Mouse (Mus musculus): ENCODE data around the gene Shc4. TPM values are rescaled to one million over a fixed set of nuclear protein-coding genes. Genes with fewer than 3 reads are reported as not detected.

Gene Shc4
- polyA plus RNA-seq, 1 experiment from 2014 or later: 0.26 TPM

DNA sequence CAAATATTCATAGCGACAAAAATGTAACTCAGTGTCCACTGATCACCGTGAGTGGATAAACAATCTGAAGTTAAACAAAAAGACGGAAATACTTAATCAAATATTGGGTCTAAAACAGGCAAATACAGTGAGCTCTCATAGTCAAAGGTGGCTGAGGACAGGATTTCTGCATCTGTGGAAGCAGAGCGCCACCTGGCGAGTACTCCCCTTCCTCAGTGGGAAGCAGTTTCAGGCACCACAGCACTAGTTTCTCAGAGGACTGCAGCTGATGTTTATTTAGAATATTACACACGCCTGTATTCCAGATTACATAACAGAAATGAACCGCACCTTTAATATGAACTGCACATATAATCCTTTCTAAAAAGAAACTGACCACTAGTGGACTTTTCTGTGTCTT lies 119.3 kb downstream of the Shc4 start:
- ATAC-seq (no peak), DNase-seq (peak; percentile 56)
- TF ChIP-seq CTCF (IDR thresholded peaks at IDR 0.05; ENCODE audit: low read depth): peak; percentile 75
- TF ChIP-seq EP300 (IDR thresholded peaks at IDR 0.05; ENCODE audit: low read depth): no peak
- Histone ChIP-seq H3K4me3 (ENCODE audit: low read depth, low read length) (no peak overlapping the region), H3K27ac (ENCODE audit: low read depth) (no peak overlapping the region), H3K4me2 (ENCODE audit: low read depth, low read length) (no peak overlapping the region), H3K9ac (replicated peaks) (no peak overlapping the region), H3K4me1 (ENCODE audit: insufficient read depth) (no peaks in the 10 kb centered on the region), H3K9me3 (ENCODE audit: low read length) (no peaks in the 10 kb centered on the region), H3K27me3 (ENCODE audit: insufficient read depth, low read length) (no peaks in the 10 kb centered on the region), H3K36me3 (replicated peaks; ENCODE audit: insufficient read depth, low read length) (peaks cover 52% of the 10 kb centered on the region)
- 66% methylated on average over 7 of the region's 7 CpGs for WGBS (ENCODE audit: insufficient replicate concordance)

DNA sequence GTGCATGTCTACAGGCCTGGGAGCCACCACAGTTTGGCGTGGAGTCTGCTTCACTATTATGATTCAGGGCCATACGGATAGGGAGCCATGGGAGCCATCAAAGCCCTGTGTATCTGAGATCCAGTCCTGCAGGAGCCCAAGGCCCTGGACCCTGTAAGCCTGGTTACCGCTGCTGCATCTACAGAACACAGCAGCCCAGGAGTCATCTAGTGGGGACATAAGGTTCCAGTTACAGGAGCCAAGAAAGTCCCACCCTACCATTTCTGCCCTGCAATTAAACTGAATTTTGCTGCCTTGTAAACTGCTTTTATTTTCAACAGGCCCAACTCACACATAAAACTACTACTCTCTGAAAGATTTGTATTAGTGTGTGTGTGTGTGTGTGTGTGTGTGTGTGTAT lies 121.0 kb downstream of the Shc4 start:
- Histone ChIP-seq H3K9me3 (ENCODE audit: low read length) (no peaks in the 10 kb centered on the region), H3K4me3 (ENCODE audit: low read depth, low read length) (no peak overlapping the region), H3K4me1 (ENCODE audit: insufficient read depth) (no peaks in the 10 kb centered on the region), H3K36me3 (replicated peaks; ENCODE audit: insufficient read depth, low read length) (peaks cover 54% of the 10 kb centered on the region), H3K27ac (ENCODE audit: low read depth) (no peak overlapping the region), H3K9ac (replicated peaks) (no peak overlapping the region), H3K27me3 (ENCODE audit: insufficient read depth, low read length) (no peaks in the 10 kb centered on the region), H3K4me2 (ENCODE audit: low read depth, low read length) (no peak overlapping the region)
- ATAC-seq (no peak), DNase-seq (no peak)
- 93% methylated on average over 3 of the region's 3 CpGs for WGBS (ENCODE audit: insufficient replicate concordance)
- TF ChIP-seq EP300 (IDR thresholded peaks at IDR 0.05; ENCODE audit: low read depth) (no peak), CTCF (IDR thresholded peaks at IDR 0.05; ENCODE audit: low read depth) (no peak)

DNA sequence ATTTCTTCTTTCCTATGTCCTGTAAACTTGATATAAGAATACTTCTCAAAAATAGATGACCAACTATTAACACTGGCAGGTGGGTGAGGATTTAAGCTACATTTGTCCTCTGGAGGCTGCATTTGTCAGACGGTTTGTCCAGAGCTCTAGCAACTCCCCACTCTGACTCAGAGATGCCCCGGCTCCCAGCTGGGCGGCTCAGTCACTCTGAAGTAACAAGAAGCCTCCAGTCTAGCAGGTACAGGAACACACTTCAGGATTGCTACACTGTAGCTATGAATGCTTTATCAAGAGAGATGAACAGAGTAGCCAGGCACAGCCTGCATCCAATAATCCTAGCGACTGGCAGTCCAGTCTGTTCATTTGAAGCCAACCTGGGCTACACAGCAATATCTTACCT lies 125.0 kb downstream of the Shc4 start:
- no peaks in the 10 kb centered on the region for H3K4me1 ChIP-seq (ENCODE audit: insufficient read depth)
- no peak overlapping the region for H3K4me2 ChIP-seq (ENCODE audit: low read depth, low read length)
- peaks cover 64% of the 10 kb centered on the region for H3K36me3 ChIP-seq (replicated peaks; ENCODE audit: insufficient read depth, low read length)
- ATAC-seq (no peak), DNase-seq (no peak)
- TF ChIP-seq EP300 (IDR thresholded peaks at IDR 0.05; ENCODE audit: low read depth): no peak
- no peak for TF ChIP-seq CTCF (IDR thresholded peaks at IDR 0.05; ENCODE audit: low read depth)
- H3K27me3 ChIP-seq (ENCODE audit: insufficient read depth, low read length): no peaks in the 10 kb centered on the region
- H3K9ac ChIP-seq (replicated peaks): no peak overlapping the region
- 85% methylated on average over 4 of the region's 4 CpGs for WGBS (ENCODE audit: insufficient replicate concordance)
- H3K27ac ChIP-seq (ENCODE audit: low read depth): no peak overlapping the region
- no peaks in the 10 kb centered on the region for H3K9me3 ChIP-seq (ENCODE audit: low read length)
- H3K4me3 ChIP-seq (ENCODE audit: low read depth, low read length): no peak overlapping the region

DNA sequence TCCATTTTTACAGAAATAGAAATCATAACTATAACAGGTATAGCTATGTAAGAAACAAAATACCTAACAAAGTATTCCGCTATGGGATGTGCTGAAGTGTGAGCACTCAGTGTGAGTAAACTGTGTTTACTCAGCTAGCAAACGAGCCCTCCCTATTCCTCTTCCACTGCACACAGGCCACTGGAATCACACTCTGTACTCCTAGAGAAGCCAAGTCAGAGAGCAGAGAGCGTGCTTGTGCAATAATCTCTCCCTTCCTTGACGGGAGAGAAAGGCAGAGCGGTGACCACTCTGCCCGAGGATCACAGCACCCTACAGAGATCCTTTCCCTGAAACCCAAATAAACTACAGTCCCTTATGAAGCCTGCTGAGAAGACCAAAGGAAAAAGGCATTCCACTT lies 125.7 kb downstream of the Shc4 start:
- H3K9ac ChIP-seq (replicated peaks): no peak overlapping the region
- no peak for DNase-seq
- H3K4me2 ChIP-seq (ENCODE audit: low read depth, low read length): no peak overlapping the region
- H3K36me3 ChIP-seq (replicated peaks; ENCODE audit: insufficient read depth, low read length): peaks cover 66% of the 10 kb centered on the region
- no peak for TF ChIP-seq CTCF (IDR thresholded peaks at IDR 0.05; ENCODE audit: low read depth)
- no peak for TF ChIP-seq EP300 (IDR thresholded peaks at IDR 0.05; ENCODE audit: low read depth)
- no peak overlapping the region for H3K4me3 ChIP-seq (ENCODE audit: low read depth, low read length)
- H3K27me3 ChIP-seq (ENCODE audit: insufficient read depth, low read length): no peaks in the 10 kb centered on the region
- 76% methylated on average over 6 of the region's 6 CpGs for WGBS (ENCODE audit: insufficient replicate concordance)
- H3K27ac ChIP-seq (ENCODE audit: low read depth): no peak overlapping the region
- no peaks in the 10 kb centered on the region for H3K9me3 ChIP-seq (ENCODE audit: low read length)
- ATAC-seq: no peak
- H3K4me1 ChIP-seq (ENCODE audit: insufficient read depth): no peaks in the 10 kb centered on the region

DNA sequence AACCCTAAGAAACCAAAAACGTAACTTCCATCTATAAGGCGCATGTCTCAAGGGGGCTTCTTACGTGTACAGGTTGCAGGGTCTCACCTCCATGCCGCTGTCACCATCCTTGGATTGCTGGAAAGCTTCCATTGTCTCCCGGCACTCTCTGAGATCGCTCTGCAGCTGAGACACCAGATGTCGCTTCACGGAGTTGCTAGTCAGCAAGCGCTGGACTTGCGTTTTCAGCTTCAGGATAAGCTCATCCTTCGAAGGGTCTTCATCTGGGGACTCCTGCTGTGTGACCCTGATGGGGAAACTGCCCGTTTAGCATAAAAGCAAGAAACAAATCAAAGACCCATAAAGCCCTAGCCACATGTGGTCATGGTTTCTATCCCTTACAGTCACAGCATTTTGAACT lies 129.2 kb downstream of the Shc4 start:
- no peak for ATAC-seq
- H3K4me2 ChIP-seq (ENCODE audit: low read depth, low read length): no peak overlapping the region
- peaks cover 58% of the 10 kb centered on the region for H3K36me3 ChIP-seq (replicated peaks; ENCODE audit: insufficient read depth, low read length)
- no peak for DNase-seq
- no peak overlapping the region for H3K9ac ChIP-seq (replicated peaks)
- no peaks in the 10 kb centered on the region for H3K27me3 ChIP-seq (ENCODE audit: insufficient read depth, low read length)
- H3K4me3 ChIP-seq (ENCODE audit: low read depth, low read length): no peak overlapping the region
- H3K9me3 ChIP-seq (ENCODE audit: low read length): no peaks in the 10 kb centered on the region
- H3K4me1 ChIP-seq (ENCODE audit: insufficient read depth): no peaks in the 10 kb centered on the region
- no peak for TF ChIP-seq CTCF (IDR thresholded peaks at IDR 0.05; ENCODE audit: low read depth)
- TF ChIP-seq EP300 (IDR thresholded peaks at IDR 0.05; ENCODE audit: low read depth): no peak
- H3K27ac ChIP-seq (ENCODE audit: low read depth): no peak overlapping the region
- 95% methylated on average over 12 of the region's 12 CpGs for WGBS (ENCODE audit: insufficient replicate concordance)

DNA sequence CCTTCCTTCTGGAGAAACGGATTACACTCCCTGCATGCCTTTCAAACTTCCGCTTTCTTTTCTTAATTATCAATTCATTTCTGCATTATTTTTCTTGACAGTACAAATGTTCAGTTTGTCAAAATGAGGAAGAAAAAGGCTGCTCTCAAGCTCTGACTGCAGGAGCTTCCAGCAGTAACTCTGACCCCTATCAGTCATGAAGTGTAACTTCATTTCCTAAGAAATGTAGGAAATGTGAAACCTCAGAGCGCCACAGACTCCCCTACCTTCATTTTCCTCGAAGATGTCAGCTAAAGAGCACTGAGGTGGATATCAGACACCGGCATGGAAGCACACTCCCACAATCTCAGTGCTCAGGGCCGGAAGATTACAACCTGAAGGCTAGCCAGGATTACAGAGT lies 129.9 kb downstream of the Shc4 start:
- Histone ChIP-seq H3K4me1 (ENCODE audit: insufficient read depth) (no peaks in the 10 kb centered on the region), H3K27me3 (ENCODE audit: insufficient read depth, low read length) (no peaks in the 10 kb centered on the region), H3K36me3 (replicated peaks; ENCODE audit: insufficient read depth, low read length) (peaks cover 57% of the 10 kb centered on the region), H3K27ac (ENCODE audit: low read depth) (no peak overlapping the region), H3K4me2 (ENCODE audit: low read depth, low read length) (no peak overlapping the region), H3K9me3 (ENCODE audit: low read length) (no peaks in the 10 kb centered on the region), H3K4me3 (ENCODE audit: low read depth, low read length) (no peak overlapping the region), H3K9ac (replicated peaks) (no peak overlapping the region)
- 72% methylated on average over 6 of the region's 6 CpGs for WGBS (ENCODE audit: insufficient replicate concordance)
- TF ChIP-seq CTCF (IDR thresholded peaks at IDR 0.05; ENCODE audit: low read depth) (peak; percentile 24; the same call in 1 of the 2 replicates), EP300 (IDR thresholded peaks at IDR 0.05; ENCODE audit: low read depth) (no peak)
- DNase-seq (no peak), ATAC-seq (no peak)

DNA sequence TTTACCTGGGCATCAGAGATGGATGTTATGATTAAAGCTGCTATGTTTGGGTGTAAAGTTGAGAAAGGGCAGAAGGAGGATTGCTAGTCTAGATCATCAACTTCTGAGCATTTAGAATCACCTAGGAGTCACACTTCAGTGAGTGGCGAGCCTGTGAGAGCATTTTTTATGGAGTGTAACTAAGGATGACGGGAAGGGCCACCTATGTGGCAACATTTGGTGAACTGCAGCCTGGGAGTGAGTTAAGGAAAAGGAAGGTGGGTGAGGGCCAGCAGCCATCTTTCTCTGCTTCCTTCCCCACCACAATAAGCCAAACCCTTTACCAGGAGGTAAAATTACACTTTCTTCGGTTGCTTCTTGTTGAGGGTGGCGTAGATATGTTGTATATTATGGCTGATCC lies 132.1 kb downstream of the Shc4 start:
- H3K9ac ChIP-seq (replicated peaks): no peak overlapping the region
- no peaks in the 10 kb centered on the region for H3K27me3 ChIP-seq (ENCODE audit: insufficient read depth, low read length)
- peaks cover 67% of the 10 kb centered on the region for H3K36me3 ChIP-seq (replicated peaks; ENCODE audit: insufficient read depth, low read length)
- H3K27ac ChIP-seq (ENCODE audit: low read depth): no peak overlapping the region
- ATAC-seq (no peak), DNase-seq (no peak)
- H3K4me1 ChIP-seq (ENCODE audit: insufficient read depth): no peaks in the 10 kb centered on the region
- H3K4me3 ChIP-seq (ENCODE audit: low read depth, low read length): no peak overlapping the region
- TF ChIP-seq CTCF (IDR thresholded peaks at IDR 0.05; ENCODE audit: low read depth): no peak
- no peak for TF ChIP-seq EP300 (IDR thresholded peaks at IDR 0.05; ENCODE audit: low read depth)
- WGBS (ENCODE audit: insufficient replicate concordance): 93% methylated on average over 4 of the region's 4 CpGs
- H3K9me3 ChIP-seq (ENCODE audit: low read length): no peaks in the 10 kb centered on the region
- H3K4me2 ChIP-seq (ENCODE audit: low read depth, low read length): no peak overlapping the region

Data from liver, postnatal 0 days (tissue).